Mouse (Mus musculus) heart, adult 8-10 months (tissue): ENCODE measurements at regions not wholly inside any gene's neighbourhood (a gene's known extent, or its start where the extent isn't known, plus 50 kb on each side); places are given as distances from the start of the nearest gene placed in this dataset. TPM values are rescaled to one million over a fixed set of nuclear protein-coding genes. Genes with fewer than 3 reads are reported as not detected.

Source experiments
- DNase-seq: peaks from one replicate; pipeline ENCODE4 v3.0.0; 2022; ENCODE audit warnings: low spot score
- microRNA-seq: library from miRNA; unstranded; fragments of <30 nt; microRNA quantifications from one replicate; pipeline ENCODE4 v1.2.0, GENCODE M21; 2022

DNA sequence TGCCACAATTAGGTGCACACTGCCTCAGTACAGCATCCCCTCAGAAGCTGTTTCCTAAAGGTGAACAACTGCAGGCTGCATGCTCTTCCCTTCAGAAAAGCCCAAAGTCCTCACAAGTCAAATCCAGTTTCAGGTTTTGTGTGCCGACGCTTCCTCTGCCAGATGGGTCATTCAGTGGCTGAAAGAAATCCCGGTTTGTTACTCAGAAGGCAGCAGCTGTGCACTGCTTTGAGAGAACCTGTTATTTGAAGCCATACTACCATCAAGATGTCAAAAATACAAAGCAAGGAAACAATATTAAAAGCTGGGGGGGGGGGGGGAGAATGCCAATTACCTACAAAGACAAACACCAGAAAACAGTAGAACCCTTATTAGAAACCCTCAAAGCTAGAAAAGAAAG lies 678.7 kb downstream of the Utrn start:
- DNase-seq, result no peak

DNA sequence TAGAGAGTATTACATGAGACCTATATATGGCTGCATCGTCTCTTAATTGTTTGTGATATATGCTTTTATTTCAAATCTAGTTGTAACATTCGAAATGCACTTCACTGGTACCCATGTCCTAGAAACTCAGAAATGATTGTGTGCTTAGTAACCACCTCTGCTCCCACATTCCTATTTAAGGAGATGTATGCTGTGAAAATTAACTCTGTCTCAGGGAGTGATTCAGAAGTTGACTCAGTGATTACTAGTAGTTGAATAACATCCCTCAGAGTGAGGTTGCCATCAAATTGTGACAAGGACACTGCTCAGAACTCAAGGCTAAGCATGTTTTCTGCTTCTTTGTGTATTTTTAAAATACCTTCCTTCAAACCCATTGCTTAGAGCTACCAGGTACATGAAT lies 661.9 kb downstream of the Utrn start:
- no peak for DNase-seq

- no peak for DNase-seq
These were observed 659.0 kb downstream of the Utrn start for GRCm38 (mm10) chr10:12210181-12210580.

GRCm38 (mm10) chr10:12218879-12219278 lies 650.3 kb downstream of the Utrn start:
- peak; percentile 5 for DNase-seq

DNA sequence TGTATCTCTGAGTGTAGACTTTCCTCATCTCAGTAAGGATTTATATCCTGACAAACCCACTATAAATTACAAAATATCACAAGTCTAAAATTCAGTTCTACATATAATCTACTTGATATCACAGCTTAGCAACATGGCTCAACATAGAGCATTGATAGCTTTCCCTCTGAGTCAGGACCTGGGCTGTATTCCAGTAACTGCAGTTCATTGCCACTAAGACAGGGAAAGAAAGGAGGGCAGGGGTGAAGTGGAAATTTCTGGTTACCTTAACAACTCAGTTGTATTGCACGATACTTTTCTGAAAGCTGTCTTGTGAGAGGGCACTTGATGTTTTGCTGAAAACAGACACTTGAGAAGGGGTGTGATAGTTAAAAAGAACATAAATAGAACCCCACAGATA lies 635.0 kb downstream of the Utrn start:
- no peak for DNase-seq

- no peak for DNase-seq
These were observed 620.3 kb downstream of the Utrn start for GRCm38 (mm10) chr10:12248853-12249252.

DNA sequence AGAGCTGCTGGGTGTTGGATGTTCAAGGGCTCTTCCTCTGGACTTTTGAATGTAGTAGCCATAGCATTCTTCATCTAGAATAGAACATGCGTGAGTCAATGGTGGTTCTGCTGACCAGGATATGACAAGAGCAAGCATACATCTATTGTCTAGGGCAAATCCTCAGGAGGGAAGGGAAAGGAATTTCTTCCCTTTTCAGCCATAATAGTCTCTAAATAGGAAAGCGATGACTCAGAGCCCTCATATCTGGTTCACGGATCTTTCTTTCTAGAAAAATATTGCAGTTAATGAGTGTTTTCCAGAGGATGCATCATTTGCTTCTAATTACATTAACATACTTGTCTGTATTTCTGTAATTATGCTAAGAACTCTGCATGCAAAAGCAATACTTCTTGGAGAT lies 615.9 kb downstream of the Utrn start:
- no peak for DNase-seq

DNA sequence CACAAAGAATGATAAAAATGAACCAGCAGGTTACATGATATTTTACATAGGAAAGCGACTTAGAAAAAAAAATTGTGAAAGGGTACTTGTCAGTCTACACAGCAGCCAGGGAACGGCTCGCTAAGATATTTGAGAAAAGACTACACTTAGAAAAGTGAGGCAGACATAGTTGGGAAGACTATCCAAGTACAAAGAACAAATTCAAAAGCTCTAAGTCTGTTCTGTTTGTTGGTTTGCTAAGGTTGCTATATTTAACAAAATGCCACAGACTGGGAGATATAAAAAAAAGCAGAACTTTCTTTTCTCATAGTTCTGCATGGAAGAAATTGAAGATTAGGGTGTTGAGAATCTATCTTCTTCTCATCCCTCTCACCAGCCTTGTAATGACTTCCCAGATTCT lies 583.5 kb downstream of the Utrn start:
- DNase-seq, result no peak

GRCm38 (mm10) chr10:12298887-12299286 lies 570.3 kb downstream of the Utrn start:
- no peak for DNase-seq

DNA sequence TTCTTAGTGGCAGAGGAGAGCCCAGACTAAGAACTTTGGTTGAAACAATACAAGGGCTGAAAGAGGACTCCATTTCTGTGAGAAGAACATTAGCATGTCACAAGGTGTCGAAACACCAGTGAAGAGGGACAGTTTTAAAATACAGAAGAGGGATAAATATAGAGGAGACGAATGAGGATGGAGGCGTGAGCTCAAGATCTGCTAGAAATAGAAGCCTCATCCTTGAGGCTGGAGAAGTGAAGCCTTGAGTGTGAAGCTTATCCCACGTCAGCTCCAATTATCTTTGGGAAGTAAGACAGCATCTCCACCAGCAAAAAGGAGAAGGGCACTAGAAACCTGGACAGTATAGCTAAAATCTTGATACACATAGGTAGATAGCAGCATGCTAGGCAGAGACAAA lies 566.8 kb downstream of the Utrn start:
- no peak for DNase-seq

DNA sequence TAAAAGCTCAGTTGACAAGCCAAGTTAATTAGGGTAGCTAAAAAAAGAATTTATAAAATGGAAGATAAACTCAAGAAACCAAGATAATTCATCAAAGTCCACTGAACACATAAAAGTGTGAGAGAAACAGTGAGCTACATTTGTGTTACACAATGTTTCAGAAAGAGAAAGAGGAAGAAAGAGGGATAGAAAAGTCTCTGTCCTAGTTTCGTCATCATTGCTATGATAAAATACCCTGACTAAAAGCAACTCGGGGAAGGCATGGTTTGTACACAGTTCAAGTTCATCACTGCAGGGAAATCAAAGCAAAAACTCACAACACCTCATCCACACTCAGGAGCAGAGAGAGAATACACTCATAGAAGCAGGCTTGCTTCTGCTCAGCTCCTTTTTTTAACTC lies 548.9 kb downstream of the Utrn start:
- DNase-seq, result no peak

Small RNA genes in the stretch of these regions (microRNA-seq; reads per million reads assigned to microRNA genes)
- not detected for gene Gm22194
